In genomic region chr3:55786835-55787486, GRCm38 (mm10) we compare ENCODE assay signal across 8 mouse cellular contexts. TPM values are rescaled to one million over a fixed set of nuclear protein-coding genes. Genes with fewer than 3 reads are reported as not detected.
DNase-seq lines count a peak whose midpoint lies in the region; ATAC-seq and TF ChIP-seq lines count a peak whose summit lies in the region.

No protein-coding gene starts in this region.

- no peaks in the 10 kb centered on the region for H3K36me3 ChIP-seq in ES-Bruce4 (ENCODE audit: control insufficient read depth, insufficient read depth, low read length, poor library complexity, severe bottlenecking)
- H3K36me3 ChIP-seq in forebrain, embryonic 14.5 days (ENCODE audit: control insufficient read depth, insufficient read depth, low read length) = no peaks in the 10 kb centered on the region
- H3K36me3 ChIP-seq in liver, embryonic 15.5 days (replicated peaks) = no peaks in the 10 kb centered on the region

- 3% methylated on average over 17 of the region's 17 CpGs for WGBS in forebrain, embryonic 14.5 days
- 29% methylated on average over 17 of the region's 17 CpGs for WGBS in liver, embryonic 15.5 days (ENCODE audit: insufficient replicate concordance)

- H3K27ac ChIP-seq in ES-Bruce4 (ENCODE audit: insufficient read depth, low read length) = no peak overlapping the region
- H3K27ac ChIP-seq in forebrain, embryonic 14.5 days (ENCODE audit: low read depth, low read length) = peak overlapping the region; percentile 39; the same call in 1 of the 2 replicates
- H3K27ac ChIP-seq in liver, embryonic 15.5 days (replicated peaks) = no peak overlapping the region

- no peak for TF ChIP-seq POLR2A in ES-Bruce4 (IDR thresholded peaks at IDR 0.05; ENCODE audit: insufficient read depth, low read length)

- DNase-seq in Muller cell, postnatal 12 days (ENCODE audit: inconsistent ontology term) = peak; percentile 75
- no peak for DNase-seq in forebrain, embryonic 14.5 days (ENCODE audit: low spot score)
- no peak for DNase-seq in natural killer cell, adult 2 months (ENCODE audit: low spot score in 2 of 2)
- no peak for DNase-seq in layer of hippocampus, adult 8-10 months (ENCODE audit: low spot score in 2 of 2)
- DNase-seq in kidney, postnatal 36 days = no peak
- no peak for DNase-seq in thymus, postnatal 10 days (ENCODE audit: low spot score in 2 of 2)

- H3K4me1 ChIP-seq in ES-Bruce4 (ENCODE audit: control insufficient read depth, insufficient read depth, low read length) = no peaks in the 10 kb centered on the region
- H3K4me1 ChIP-seq in forebrain, embryonic 14.5 days (ENCODE audit: control insufficient read depth, insufficient read depth, low read length) = peaks cover 11% of the 10 kb centered on the region
- 0 out of 2 replicates have a peak, but pooled peaks cover 9% of the 10 kb centered on the region for H3K4me1 ChIP-seq in liver, embryonic 15.5 days (replicated peaks)

- ATAC-seq in forebrain, embryonic 14.5 days = no peak
- no peak for ATAC-seq in liver, embryonic 15.5 days (ENCODE audit: insufficient read depth)

- peak overlapping the region; percentile 69 for H3K9ac ChIP-seq in ES-Bruce4 (ENCODE audit: low read depth, poor library complexity, severe bottlenecking)
- H3K9ac ChIP-seq in forebrain, embryonic 14.5 days (ENCODE audit: low read length) = peak overlapping the region; percentile 55
- H3K9ac ChIP-seq in liver, embryonic 15.5 days = no peak overlapping the region

- peak overlapping the region; percentile 57 for H3K4me3 ChIP-seq in ES-Bruce4 (ENCODE audit: low read depth, low read length)
- peak overlapping the region; percentile 29 for H3K4me3 ChIP-seq in forebrain, embryonic 14.5 days (ENCODE audit: low read depth, low read length)
- H3K4me3 ChIP-seq in liver, embryonic 15.5 days (replicated peaks) = peak overlapping the region; percentile 47

- peaks cover 6% of the 10 kb centered on the region for H3K27me3 ChIP-seq in ES-Bruce4 (ENCODE audit: control insufficient read depth, insufficient read depth, low read length, poor library complexity, severe bottlenecking)
- H3K27me3 ChIP-seq in forebrain, embryonic 14.5 days (replicated peaks; ENCODE audit: control insufficient read depth, insufficient read depth, low read length) = peaks cover 62% of the 10 kb centered on the region
- peaks cover 72% of the 10 kb centered on the region for H3K27me3 ChIP-seq in liver, embryonic 15.5 days

- no peak for TF ChIP-seq CTCF in ES-Bruce4 (IDR thresholded peaks at IDR 0.05; ENCODE audit: low read depth, low read length)

- H3K9me3 ChIP-seq in ES-Bruce4 (replicated peaks; ENCODE audit: control insufficient read depth, insufficient read depth, low read length, poor library complexity, severe bottlenecking) = no peaks in the 10 kb centered on the region
- no peaks in the 10 kb centered on the region for H3K9me3 ChIP-seq in forebrain, embryonic 14.5 days (replicated peaks; ENCODE audit: control insufficient read depth, low read length)
- H3K9me3 ChIP-seq in liver, embryonic 15.5 days (replicated peaks) = no peaks in the 10 kb centered on the region

- no peak for TF ChIP-seq EP300 in ES-Bruce4 (IDR thresholded peaks at IDR 0.05; ENCODE audit: insufficient read depth, low read depth, low read length)

- H3K4me2 ChIP-seq in forebrain, embryonic 14.5 days (ENCODE audit: low read length) = peak overlapping the region; percentile 57
- peak overlapping the region; percentile 67 for H3K4me2 ChIP-seq in liver, embryonic 15.5 days

RNA-seq across cellular contexts. Expression of gene Mab21l1, which starts 4.7 kb away (rescaled TPM):
- not detected in 2 replicates for polyA plus RNA-seq in ES-Bruce4 (2011; ENCODE audit: insufficient read depth, insufficient read length, low read depth, missing spikeins)
- polyA plus RNA-seq in forebrain, embryonic 14.5 days (2014; fragmentation: Nextera tagmentation; extraction: Ambion mirVana) = 18.2 and 20.6 TPM in 2 replicates
- polyA plus RNA-seq in liver, embryonic 15.5 days (2015; fragmentation: Nextera tagmentation; extraction: Ambion mirVana) = 0.15 TPM in 1 of 2 replicates, not detected in the other
- 1 to 10 TPM; 1.8 to 2.8 (median 2.2) TPM for total RNA-seq in layer of hippocampus, adult 8-10 months (2022)

Comparison
In these comparisons a context has a peak if more than half of its experiments do, and no peak if none do; other contexts are left out.
1. RNA of gene Mab21l1, which starts 4.7 kb away (polyA plus RNA-seq): 18.2 to 20.6 TPM in forebrain, embryonic 14.5 days; 0.15 TPM in liver, embryonic 15.5 days and not detected in ES-Bruce4; every median in the first group is over 10 times any median in the second.
2. Peak in every context shown above with its lines, with median percentiles within 50 percentile points of each other: H3K4me3 ChIP-seq.